Mouse (Mus musculus) MEL (cell line): ENCODE measurements around the gene Tubb3.

Source experiments
- CHD2 ChIP-seq: IDR thresholded peaks from 2 replicates; pipeline ENCODE4 v1.6.1; 2011; ENCODE audit warnings: low read length, improper control_type of control experiment
- CTCF ChIP-seq, 3 experiments: IDR thresholded peaks in 2 of 3; conservative IDR thresholded peaks in 1 of 3; 2 replicates each; pipeline ENCODE4 v1.5.1; 2011 to 2012; ENCODE audit warnings: low read length in 3 of 3, low read depth in 2 of 3, mild to moderate bottlenecking in 2 of 3, improper control_type of control experiment in 1 of 3, inconsistent platforms in 1 of 3, mixed read lengths in 1 of 3, moderate library complexity in 1 of 3; ENCODE audit not compliant: control insufficient read depth in 1 of 3, insufficient read depth in 1 of 3, poor library complexity in 1 of 3, severe bottlenecking in 1 of 3
- EP300 ChIP-seq, 2 experiments: IDR thresholded peaks; 2 replicates each; pipeline ENCODE4 v1.6.1; 2011; ENCODE audit warnings: improper control_type of control experiment in 2 of 2, low read length in 2 of 2, low read depth in 1 of 2, mild to moderate bottlenecking in 1 of 2
- GATA1 ChIP-seq: IDR thresholded peaks from 2 replicates; pipeline ENCODE4 v1.6.1; 2011; ENCODE audit warnings: low read depth, low read length, improper control_type of control experiment
- JUND ChIP-seq: IDR thresholded peaks from 2 replicates; pipeline ENCODE4 v1.6.1; 2011; ENCODE audit warnings: low read depth, mild to moderate bottlenecking, improper control_type of control experiment, low read length
- MXI1 ChIP-seq: IDR thresholded peaks from 2 replicates; pipeline ENCODE4 v1.6.1; 2011; ENCODE audit warnings: mild to moderate bottlenecking, low read depth, low read length, improper control_type of control experiment
- POLR2A ChIP-seq, 2 experiments: IDR thresholded peaks; 2 replicates each; pipeline ENCODE4 v1.6.1; 2011 to 2012; ENCODE audit warnings: low read length in 2 of 2, mild to moderate bottlenecking in 2 of 2, control low read depth in 1 of 2, improper control_type of control experiment in 1 of 2, low read depth in 1 of 2, moderate library complexity in 1 of 2; ENCODE audit not compliant: control insufficient read depth in 1 of 2, insufficient read depth in 1 of 2, poor library complexity in 1 of 2
- POLR2AphosphoS5 ChIP-seq: IDR thresholded peaks from 2 replicates; pipeline ENCODE4 v1.6.1; 2012; ENCODE audit warnings: low read depth, borderline replicate concordance, mild to moderate bottlenecking, inconsistent platforms, low read length, moderate library complexity, mixed read lengths
- USF1 ChIP-seq: IDR thresholded peaks from 2 replicates; pipeline ENCODE4 v1.6.1; 2014; ENCODE audit warnings: low read depth, mild to moderate bottlenecking, inconsistent platforms, low read length, improper control_type of control experiment, moderate library complexity
- ZNF384 ChIP-seq: IDR thresholded peaks from 2 replicates; pipeline ENCODE4 v1.6.1; 2012; ENCODE audit warnings: low read depth, mild to moderate bottlenecking, inconsistent platforms, low read length, improper control_type of control experiment

DNA sequence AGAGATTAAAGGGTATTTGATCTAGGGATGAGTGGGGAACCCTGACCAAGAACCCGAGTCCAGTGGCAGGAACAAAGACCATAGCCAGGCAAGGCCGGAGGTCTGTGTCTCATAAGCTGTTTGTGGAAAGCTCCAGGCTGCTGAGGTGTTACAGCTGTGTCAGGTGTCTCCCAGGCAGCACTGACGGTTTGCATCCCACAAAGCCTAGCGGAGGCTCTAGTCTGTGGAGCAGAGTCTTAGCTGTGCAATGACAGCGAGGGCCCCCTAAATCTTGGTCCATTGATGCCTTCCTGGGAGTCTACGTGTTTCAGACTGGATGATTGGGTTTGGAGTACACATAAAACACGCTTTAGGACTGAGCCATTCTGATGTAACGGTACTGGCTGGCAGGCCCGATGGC, 9.3 kb upstream of the Tubb3 start:
- TF ChIP-seq CTCF (IDR thresholded peaks at IDR 0.05 in 2 of 3, conservative IDR thresholded peaks at IDR 0.05 in 1 of 3; ENCODE audit: control insufficient read depth in 1 of 3, insufficient read depth in 1 of 3, low read depth in 2 of 3, low read length in 3 of 3, poor library complexity in 1 of 3, severe bottlenecking in 1 of 3) (no peak), POLR2A (IDR thresholded peaks at IDR 0.05; ENCODE audit: control insufficient read depth in 1 of 2, insufficient read depth in 1 of 2, low read depth in 1 of 2, low read length in 2 of 2, poor library complexity in 1 of 2) (no peak), MXI1 (no peak), JUND (no peak), GATA1 (no peak), POLR2AphosphoS5 (no peak), EP300 (IDR thresholded peaks at IDR 0.05; ENCODE audit: low read depth in 1 of 2, low read length in 2 of 2) (no peak), CHD2 (no peak), ZNF384 (no peak), USF1 (no peak)
